Mouse (Mus musculus): Measurements from ENCODE around the gene Rab15.

The Rab15 gene

DNA sequence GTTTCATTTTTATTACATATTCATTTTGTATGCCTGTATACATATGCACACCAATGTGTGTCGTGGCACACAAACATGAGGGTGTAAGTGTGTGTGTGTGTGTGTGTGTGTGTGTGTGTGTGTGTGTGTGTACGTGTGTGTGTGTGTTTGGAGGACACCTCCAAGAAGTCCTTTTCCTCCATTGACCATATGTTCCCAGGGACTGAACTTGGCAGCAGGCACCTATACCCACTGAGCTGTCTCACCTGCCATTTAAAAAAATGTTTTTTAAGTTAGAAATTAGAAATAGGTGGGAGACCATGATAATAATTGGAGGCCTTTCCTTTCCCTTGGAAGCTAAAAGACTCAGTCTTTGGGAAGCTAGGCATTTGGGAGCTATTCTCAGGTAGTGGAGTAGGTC is 8.6 kb downstream of the Rab15 start:
- no peaks in the 10 kb centered on the region for H3K36me3 ChIP-seq (ENCODE audit: insufficient read depth, low read length)
- no peak overlapping the region for H3K4me3 ChIP-seq (replicated peaks; ENCODE audit: low read length)
- peaks cover 39% of the 10 kb centered on the region for H3K4me1 ChIP-seq (replicated peaks; ENCODE audit: low read depth, low read length)
- no peaks in the 10 kb centered on the region for H3K9me3 ChIP-seq (ENCODE audit: low read length)
- peaks cover 5% of the 10 kb centered on the region; the same call in 1 of the 2 replicates for H3K27me3 ChIP-seq (ENCODE audit: insufficient read depth, low read length)
- TF ChIP-seq NANOG (IDR thresholded peaks at IDR 0.05; ENCODE audit: borderline replicate concordance, low read length) = no peak
- TF ChIP-seq CTCF (conservative IDR thresholded peaks at IDR 0.05; ENCODE audit: low read length) = no peak
- TF ChIP-seq POU5F1 (IDR thresholded peaks at IDR 0.05; ENCODE audit: borderline replicate concordance, low read length) = no peak

DNA sequence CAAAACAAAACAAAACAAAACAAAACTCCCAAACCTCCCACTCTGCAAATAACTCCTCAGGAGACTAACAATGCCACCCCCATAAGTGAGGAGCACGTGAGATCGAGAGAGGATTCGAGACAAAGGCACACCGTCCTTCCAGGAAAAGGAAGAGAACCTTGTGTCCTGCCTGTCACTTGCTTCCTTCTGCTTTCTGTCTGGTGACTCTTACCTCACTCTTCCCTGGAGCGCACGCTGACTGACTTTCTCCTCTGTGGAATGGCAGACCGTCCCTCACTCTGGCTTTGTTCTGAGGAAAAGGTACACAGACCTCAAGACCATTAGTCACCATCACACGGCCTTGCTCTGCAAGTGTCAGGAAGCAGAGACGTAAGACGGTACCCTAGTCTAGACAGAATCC is 9.2 kb downstream of the Rab15 start:
- no peak overlapping the region for H3K4me3 ChIP-seq (replicated peaks; ENCODE audit: low read length)
- peaks cover 33% of the 10 kb centered on the region for H3K4me1 ChIP-seq (replicated peaks; ENCODE audit: low read depth, low read length)
- no peaks in the 10 kb centered on the region for H3K36me3 ChIP-seq (ENCODE audit: insufficient read depth, low read length)
- H3K9me3 ChIP-seq (ENCODE audit: low read length) = no peaks in the 10 kb centered on the region
- peaks cover 3% of the 10 kb centered on the region; the same call in 1 of the 2 replicates for H3K27me3 ChIP-seq (ENCODE audit: insufficient read depth, low read length)
- no peak for TF ChIP-seq POU5F1 (IDR thresholded peaks at IDR 0.05; ENCODE audit: borderline replicate concordance, low read length)
- TF ChIP-seq NANOG (IDR thresholded peaks at IDR 0.05; ENCODE audit: borderline replicate concordance, low read length) = no peak
- TF ChIP-seq CTCF (conservative IDR thresholded peaks at IDR 0.05; ENCODE audit: low read length) = no peak

DNA sequence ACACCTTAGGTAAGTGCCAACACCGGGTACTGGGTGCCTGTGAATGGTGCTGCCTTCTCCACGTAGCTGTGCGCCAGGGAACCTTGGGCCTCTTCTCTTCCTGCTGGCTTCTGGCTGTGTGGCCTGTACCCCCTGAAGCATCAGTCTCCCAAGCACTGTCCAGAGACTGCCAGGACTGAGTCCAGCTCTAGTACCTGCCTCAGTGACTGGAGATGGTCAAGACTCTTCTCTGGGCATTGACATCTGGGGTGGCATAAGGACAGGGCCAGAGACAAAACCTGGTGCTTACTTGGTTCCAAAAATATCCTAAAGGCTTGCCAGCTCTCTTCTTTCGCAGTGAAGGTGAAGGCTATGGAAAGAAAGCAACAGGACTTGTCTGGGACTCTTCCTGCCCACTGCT is 11.7 kb downstream of the Rab15 start:
- H3K4me3 ChIP-seq (replicated peaks; ENCODE audit: low read length) = no peak overlapping the region
- TF ChIP-seq POU5F1 (IDR thresholded peaks at IDR 0.05; ENCODE audit: borderline replicate concordance, low read length) (no peak), NANOG (IDR thresholded peaks at IDR 0.05; ENCODE audit: borderline replicate concordance, low read length) (no peak), CTCF (conservative IDR thresholded peaks at IDR 0.05; ENCODE audit: low read length) (no peak)
- H3K9me3 ChIP-seq (ENCODE audit: low read length) = no peaks in the 10 kb centered on the region
- H3K27me3 ChIP-seq (ENCODE audit: insufficient read depth, low read length) = peaks cover 3% of the 10 kb centered on the region; the same call in 1 of the 2 replicates
- no peaks in the 10 kb centered on the region for H3K36me3 ChIP-seq (ENCODE audit: insufficient read depth, low read length)
- H3K4me1 ChIP-seq (replicated peaks; ENCODE audit: low read depth, low read length) = peaks cover 13% of the 10 kb centered on the region

DNA sequence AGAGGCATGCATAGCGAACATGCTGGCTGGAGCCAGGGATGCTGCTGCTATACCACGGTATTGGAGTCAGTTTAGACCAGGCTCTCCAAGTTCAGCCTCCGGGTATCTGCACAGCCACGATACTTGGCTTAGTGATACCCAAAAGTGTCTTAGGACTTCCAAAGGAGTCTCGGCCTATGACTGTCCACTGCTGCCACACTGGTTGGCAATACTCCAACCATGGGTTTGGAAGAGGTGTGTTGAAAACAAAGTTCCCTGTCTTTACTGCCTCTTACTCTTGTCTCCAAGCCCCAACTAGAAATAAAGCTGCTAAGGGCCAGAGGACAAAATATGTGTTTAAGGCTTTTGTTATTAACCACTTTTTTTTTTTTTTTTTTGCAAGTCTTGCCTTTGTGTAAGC is 12.2 kb downstream of the Rab15 start:
- TF ChIP-seq CTCF (conservative IDR thresholded peaks at IDR 0.05; ENCODE audit: low read length) (no peak), NANOG (IDR thresholded peaks at IDR 0.05; ENCODE audit: borderline replicate concordance, low read length) (no peak), POU5F1 (IDR thresholded peaks at IDR 0.05; ENCODE audit: borderline replicate concordance, low read length) (no peak)
- Histone ChIP-seq H3K27me3 (ENCODE audit: insufficient read depth, low read length) (peaks cover 2% of the 10 kb centered on the region), H3K4me3 (replicated peaks; ENCODE audit: low read length) (no peak overlapping the region), H3K36me3 (ENCODE audit: insufficient read depth, low read length) (no peaks in the 10 kb centered on the region), H3K4me1 (replicated peaks; ENCODE audit: low read depth, low read length) (peaks cover 13% of the 10 kb centered on the region), H3K9me3 (ENCODE audit: low read length) (no peaks in the 10 kb centered on the region)

DNA sequence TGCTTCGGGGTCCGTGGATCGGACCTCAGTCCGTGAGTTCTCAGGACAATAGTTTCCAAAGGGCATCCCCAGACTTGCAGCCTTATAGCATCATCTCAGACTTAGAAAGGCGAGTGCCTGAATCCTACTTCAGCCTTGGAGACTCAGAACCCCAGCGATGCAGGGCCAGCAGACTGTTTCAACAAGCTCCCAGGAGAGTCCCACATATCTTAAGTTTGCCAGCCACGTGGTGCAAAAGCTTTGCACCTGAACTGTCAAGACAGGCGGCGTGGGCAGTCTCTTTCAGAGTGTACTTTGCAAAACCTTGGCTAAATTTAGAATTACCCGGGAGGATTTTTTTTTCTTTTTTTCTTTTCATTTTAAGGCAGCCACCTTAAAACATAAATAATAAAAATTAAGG is 14.9 kb downstream of the Rab15 start:
- Histone ChIP-seq H3K4me3 (replicated peaks; ENCODE audit: low read length) (no peak overlapping the region), H3K27me3 (ENCODE audit: insufficient read depth, low read length) (peaks cover 8% of the 10 kb centered on the region), H3K9me3 (ENCODE audit: low read length) (no peaks in the 10 kb centered on the region), H3K4me1 (replicated peaks; ENCODE audit: low read depth, low read length) (peaks cover 13% of the 10 kb centered on the region), H3K36me3 (ENCODE audit: insufficient read depth, low read length) (no peaks in the 10 kb centered on the region)
- TF ChIP-seq POU5F1 (IDR thresholded peaks at IDR 0.05; ENCODE audit: borderline replicate concordance, low read length) = no peak

DNA sequence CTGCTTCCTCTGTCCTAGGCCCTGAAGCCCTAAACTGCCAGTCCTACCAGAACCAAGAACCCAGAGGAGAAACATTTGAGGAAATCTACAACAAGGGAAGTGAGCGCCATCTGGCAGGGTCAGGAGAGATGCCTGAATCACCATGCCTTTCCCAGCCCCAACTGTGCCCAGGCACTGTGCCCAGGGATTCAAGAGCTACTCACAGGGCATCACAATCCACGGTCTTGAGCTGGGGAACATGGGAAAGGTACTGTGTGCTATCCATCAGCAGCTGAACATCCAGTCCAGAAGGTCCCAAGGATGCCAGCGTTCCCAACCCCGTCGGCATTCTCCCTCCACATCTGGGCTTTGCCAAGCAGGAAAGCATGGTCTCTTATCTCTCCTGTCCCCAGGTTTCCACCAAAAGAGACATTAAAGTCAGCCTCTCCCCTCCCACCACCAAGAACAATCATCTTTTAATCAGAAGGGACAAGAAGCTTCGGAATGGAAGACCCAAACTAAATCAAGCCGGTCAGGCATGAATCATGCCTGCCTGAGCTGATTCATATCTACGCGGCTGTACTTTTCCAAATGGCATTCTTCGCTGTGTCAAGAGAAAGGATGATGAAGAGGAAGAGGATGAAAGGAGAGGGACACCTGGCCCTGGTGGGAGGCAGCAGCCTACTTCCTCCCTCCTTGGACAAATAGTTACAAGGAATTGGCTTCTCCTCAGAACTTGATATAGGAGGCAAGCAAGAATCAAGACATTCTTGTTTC is 17.5 kb downstream of the Rab15 start:
- H3K9me3 ChIP-seq (ENCODE audit: low read length) = peaks cover 10% of the 10 kb centered on the region
- H3K4me1 ChIP-seq (replicated peaks; ENCODE audit: low read depth, low read length) = peaks cover 11% of the 10 kb centered on the region
- TF ChIP-seq CTCF (conservative IDR thresholded peaks at IDR 0.05; ENCODE audit: low read length) (no peak), NANOG (IDR thresholded peaks at IDR 0.05; ENCODE audit: borderline replicate concordance, low read length) (no peak), POU5F1 (IDR thresholded peaks at IDR 0.05; ENCODE audit: borderline replicate concordance, low read length) (no peak)
- H3K36me3 ChIP-seq (ENCODE audit: insufficient read depth, low read length) = no peaks in the 10 kb centered on the region
- H3K4me3 ChIP-seq (replicated peaks; ENCODE audit: low read length) = no peak overlapping the region
- peaks cover 10% of the 10 kb centered on the region for H3K27me3 ChIP-seq (ENCODE audit: insufficient read depth, low read length)

DNA sequence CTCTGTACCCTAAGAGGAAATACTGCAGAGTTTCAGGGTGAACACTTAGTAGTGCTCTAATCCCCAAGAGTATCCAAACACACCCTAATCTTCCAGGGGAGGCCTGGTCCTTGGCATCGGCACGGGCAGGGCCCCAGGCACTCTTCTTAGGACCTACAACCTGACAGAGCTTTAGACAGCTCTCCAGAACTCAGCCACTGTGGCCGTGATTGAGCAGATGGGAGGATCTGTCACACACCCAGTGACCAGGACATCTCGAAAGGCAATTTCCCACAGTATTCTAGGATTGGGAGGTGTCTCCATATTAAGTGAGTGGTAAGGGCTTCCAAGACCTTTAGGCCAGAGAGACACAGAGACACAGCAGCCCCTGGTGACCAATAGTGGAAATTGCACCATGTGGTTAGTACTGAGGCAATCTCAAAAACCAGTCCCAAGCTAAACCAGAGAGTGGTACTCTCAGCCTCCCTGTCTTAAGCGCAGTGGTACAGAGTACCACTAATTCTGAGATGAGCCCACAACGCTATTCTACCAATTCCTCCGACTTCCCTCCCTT is 18.9 kb downstream of the Rab15 start:
- no peaks in the 10 kb centered on the region for H3K36me3 ChIP-seq (ENCODE audit: insufficient read depth, low read length)
- no peak overlapping the region for H3K4me3 ChIP-seq (replicated peaks; ENCODE audit: low read length)
- peaks cover 14% of the 10 kb centered on the region for H3K27me3 ChIP-seq (ENCODE audit: insufficient read depth, low read length)
- H3K4me1 ChIP-seq (replicated peaks; ENCODE audit: low read depth, low read length) = peaks cover 13% of the 10 kb centered on the region
- peaks cover 10% of the 10 kb centered on the region for H3K9me3 ChIP-seq (ENCODE audit: low read length)
- no peak for TF ChIP-seq NANOG (IDR thresholded peaks at IDR 0.05; ENCODE audit: borderline replicate concordance, low read length)
- peak; percentile 87 for TF ChIP-seq CTCF (conservative IDR thresholded peaks at IDR 0.05; ENCODE audit: low read length)

DNA sequence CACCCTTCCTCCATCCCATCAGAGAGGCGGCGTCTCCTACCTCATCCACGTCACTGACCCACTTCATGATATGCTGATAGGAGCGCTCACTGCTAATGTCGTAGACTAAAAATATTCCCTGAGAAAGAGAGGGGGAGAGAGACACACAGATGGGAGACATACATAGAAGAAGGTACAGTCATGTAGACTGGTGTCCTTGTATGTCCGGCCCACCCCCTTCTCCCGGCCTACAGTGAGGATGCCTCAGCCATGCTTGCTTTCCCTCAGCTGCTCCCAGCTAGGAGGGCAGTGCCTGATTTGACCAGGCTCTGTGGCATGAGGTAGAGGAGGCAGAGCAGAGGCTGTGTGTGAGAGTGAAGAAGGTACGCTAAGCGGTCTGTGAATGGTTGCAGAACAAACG is 19.7 kb downstream of the Rab15 start:
- TF ChIP-seq NANOG (IDR thresholded peaks at IDR 0.05; ENCODE audit: borderline replicate concordance, low read length) = no peak
- TF ChIP-seq CTCF (conservative IDR thresholded peaks at IDR 0.05; ENCODE audit: low read length) = no peak
- TF ChIP-seq POU5F1 (IDR thresholded peaks at IDR 0.05; ENCODE audit: borderline replicate concordance, low read length) = no peak
- Histone ChIP-seq H3K4me1 (replicated peaks; ENCODE audit: low read depth, low read length) (peaks cover 20% of the 10 kb centered on the region), H3K9me3 (ENCODE audit: low read length) (peaks cover 10% of the 10 kb centered on the region), H3K27me3 (ENCODE audit: insufficient read depth, low read length) (peaks cover 14% of the 10 kb centered on the region), H3K36me3 (ENCODE audit: insufficient read depth, low read length) (no peaks in the 10 kb centered on the region), H3K4me3 (replicated peaks; ENCODE audit: low read length) (no peak overlapping the region)

Data from E14TG2a.4 (cell line).